Mouse (Mus musculus) small intestine, adult 2 months (tissue): ENCODE results near the gene Slc38a6.

Experiments
- CTCF ChIP-seq: fragments of 200-500 bp; IDR thresholded peaks from 2 replicates; pipeline ENCODE4 v1.5.1; 2012; ENCODE audit warnings: low read depth, mild to moderate bottlenecking, control low read depth, inconsistent platforms, low read length, moderate library complexity, mixed read lengths; ENCODE audit not compliant: insufficient replicate concordance, insufficient read length; ENCODE audit errors: extremely low read depth
- POLR2A ChIP-seq: fragments of 200-500 bp; IDR thresholded peaks from 2 replicates; pipeline ENCODE4 v1.6.1; 2012; ENCODE audit warnings: low read depth, mild to moderate bottlenecking, control low read depth, inconsistent platforms, low read length, moderate library complexity

- TF ChIP-seq CTCF (no peak), POLR2A (no peak)
Measured at GRCm38 (mm10) chr12:73345157-73345556, 58.6 kb downstream of the Slc38a6 start.
